Mouse (Mus musculus): ENCODE data around the gene Gm10401. TPM values are rescaled to one million over a fixed set of nuclear protein-coding genes. Genes with fewer than 3 reads are reported as not detected.

Gene Gm10401
- total and polyA plus RNA-seq, 3 experiments: 1.7 to 10.9 TPM; not detected in 1

DNA sequence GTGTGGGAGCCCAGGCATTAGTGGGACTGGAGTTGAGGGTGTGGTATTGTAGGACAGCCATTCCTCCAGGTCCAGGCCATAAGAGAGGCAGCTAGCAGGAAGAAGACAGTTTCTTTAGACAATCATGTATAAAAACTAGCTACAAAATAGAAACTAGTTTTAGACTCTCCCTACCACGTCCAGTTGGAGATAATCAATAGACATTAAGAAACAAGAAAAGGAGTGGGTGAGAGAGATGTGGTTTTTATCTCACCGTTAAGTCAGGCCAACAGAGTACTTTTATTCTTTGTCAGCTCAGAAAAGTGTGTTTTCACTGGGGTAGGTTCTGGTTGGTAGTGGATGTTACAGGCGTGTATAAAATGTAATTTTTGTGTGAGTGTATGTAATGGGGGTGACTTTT lies 37.1 kb downstream of the Gm10401 start:
- H3K36me3 ChIP-seq (replicated peaks in 1 of 2; ENCODE audit: control insufficient read depth in 1 of 2, insufficient read depth in 1 of 2, low read length in 1 of 2): peaks cover 4 to 52% of the 10 kb centered on the region in 2 experiments
- H3K27me3 ChIP-seq (replicated peaks): no peaks in the 10 kb centered on the region
- H3K79me2 ChIP-seq (replicated peaks; ENCODE audit: control insufficient read depth, extremely low read depth, insufficient read depth, poor library complexity, severe bottlenecking): 0 out of 2 replicates have a peak, but pooled peaks cover under 1% of the 10 kb centered on the region
- H3K4me3 ChIP-seq (replicated peaks in 1 of 3; ENCODE audit: low read depth in 2 of 3, low read length in 2 of 3, poor library complexity in 1 of 3): no peak overlapping the region
- DNase-seq (ENCODE audit: extremely low read depth): no peak
- no peak for TF ChIP-seq BHLHE40 (IDR thresholded peaks at IDR 0.05; ENCODE audit: low read depth, low read length)
- no peak for TF ChIP-seq RAD21 (IDR thresholded peaks at IDR 0.05; ENCODE audit: low read depth, low read length)
- no peak for TF ChIP-seq MXI1 (IDR thresholded peaks at IDR 0.05; ENCODE audit: low read depth, low read length)
- TF ChIP-seq NELFE (IDR thresholded peaks at IDR 0.05; ENCODE audit: low read depth, low read length): no peak
- no peak for TF ChIP-seq USF1 (IDR thresholded peaks at IDR 0.05; ENCODE audit: low read depth, low read length)
- no peak for TF ChIP-seq POLR2A (IDR thresholded peaks at IDR 0.05; ENCODE audit: low read depth, low read length)
- TF ChIP-seq HCFC1 (IDR thresholded peaks at IDR 0.05; ENCODE audit: low read depth, low read length): no peak
- TF ChIP-seq CTCF (conservative IDR thresholded peaks at IDR 0.05 in 1 of 2, IDR thresholded peaks at IDR 0.05 in 1 of 2; ENCODE audit: low read depth in 2 of 2, low read length in 2 of 2): no peak
- no peak for TF ChIP-seq ZMIZ1 (IDR thresholded peaks at IDR 0.05; ENCODE audit: low read depth, low read length)
- TF ChIP-seq MAZ (IDR thresholded peaks at IDR 0.05; ENCODE audit: low read depth, low read length): no peak
- TF ChIP-seq ELF1 (IDR thresholded peaks at IDR 0.05; ENCODE audit: low read depth, low read length): no peak
- no peak overlapping the region for H3K27ac ChIP-seq (ENCODE audit: insufficient read depth, low read depth)
- in situ Hi-C loops (cut with MboI; ENCODE audit: low pct_ligation_motif_present, low pct_unique_long_range_greater_than_20kb, low sequenced_read_pairs): no loop called here
- H3K9me3 ChIP-seq (replicated peaks; ENCODE audit: low read length): no peaks in the 10 kb centered on the region
- dilution Hi-C loops (cut with MboI; ENCODE audit: extremely low pct_ligation_motif_present, extremely low pct_unique_long_range_greater_than_20kb, low sequenced_read_pairs): no loop called here
- H3K4me2 ChIP-seq (ENCODE audit: insufficient read depth, low read depth, poor library complexity, severe bottlenecking): no peak overlapping the region
- no peak overlapping the region for H3K9ac ChIP-seq (ENCODE audit: insufficient read depth, low read depth)
- H3K4me1 ChIP-seq (ENCODE audit: control insufficient read depth in 1 of 2, insufficient read depth in 2 of 2): peaks cover 4 to 29% of the 10 kb centered on the region in 2 experiments; a peak in 2 of 4 replicates

- H3K27me3 ChIP-seq (replicated peaks): no peaks in the 10 kb centered on the region
- H3K9me3 ChIP-seq (replicated peaks; ENCODE audit: low read length): no peaks in the 10 kb centered on the region
- no peak for DNase-seq (ENCODE audit: extremely low read depth)
- H3K4me3 ChIP-seq (replicated peaks in 1 of 3; ENCODE audit: low read depth in 2 of 3, low read length in 2 of 3, poor library complexity in 1 of 3): no peak overlapping the region
- H3K4me2 ChIP-seq (ENCODE audit: insufficient read depth, low read depth, poor library complexity, severe bottlenecking): no peak overlapping the region
- H3K36me3 ChIP-seq (replicated peaks in 1 of 2; ENCODE audit: control insufficient read depth in 1 of 2, insufficient read depth in 1 of 2, low read length in 1 of 2): peaks cover 4 to 52% of the 10 kb centered on the region in 2 experiments
- no peak for TF ChIP-seq TBP (conservative IDR thresholded peaks at IDR 0.05; ENCODE audit: low read depth, low read length)
- TF ChIP-seq CHD1 (IDR thresholded peaks at IDR 0.05; ENCODE audit: low read depth, low read length): no peak
- no peak overlapping the region for H3K27ac ChIP-seq (ENCODE audit: insufficient read depth, low read depth)
- in situ Hi-C loops (cut with MboI; ENCODE audit: low pct_ligation_motif_present, low pct_unique_long_range_greater_than_20kb, low sequenced_read_pairs): no loop called here
- H3K79me2 ChIP-seq (replicated peaks; ENCODE audit: control insufficient read depth, extremely low read depth, insufficient read depth, poor library complexity, severe bottlenecking): peaks cover 3% of the 10 kb centered on the region; the same call in 1 of the 2 replicates
- H3K4me1 ChIP-seq (ENCODE audit: control insufficient read depth in 1 of 2, insufficient read depth in 2 of 2): peaks cover 4 to 33% of the 10 kb centered on the region in 2 experiments; a peak in 2 of 4 replicates
- no peak overlapping the region for H3K9ac ChIP-seq (ENCODE audit: insufficient read depth, low read depth)
- dilution Hi-C loops (cut with MboI; ENCODE audit: extremely low pct_ligation_motif_present, extremely low pct_unique_long_range_greater_than_20kb, low sequenced_read_pairs): no loop called here
Observed at GRCm38 (mm10) chr5:115060067-115060695, 37.9 kb downstream of the Gm10401 start.
